Mouse (Mus musculus): ENCODE results near the gene Nat8f2.

Nat8f2 gene

GRCm38 (mm10) chr6:85825886-85826285 lies 43.1 kb downstream of the Nat8f2 start:
- no peak for DNase-seq (ENCODE audit: low read depth, low spot score)

- no peak for DNase-seq (ENCODE audit: low read depth, low spot score)
Observed at GRCm38 (mm10) chr6:85823382-85824090, 45.4 kb downstream of the Nat8f2 start.

DNA sequence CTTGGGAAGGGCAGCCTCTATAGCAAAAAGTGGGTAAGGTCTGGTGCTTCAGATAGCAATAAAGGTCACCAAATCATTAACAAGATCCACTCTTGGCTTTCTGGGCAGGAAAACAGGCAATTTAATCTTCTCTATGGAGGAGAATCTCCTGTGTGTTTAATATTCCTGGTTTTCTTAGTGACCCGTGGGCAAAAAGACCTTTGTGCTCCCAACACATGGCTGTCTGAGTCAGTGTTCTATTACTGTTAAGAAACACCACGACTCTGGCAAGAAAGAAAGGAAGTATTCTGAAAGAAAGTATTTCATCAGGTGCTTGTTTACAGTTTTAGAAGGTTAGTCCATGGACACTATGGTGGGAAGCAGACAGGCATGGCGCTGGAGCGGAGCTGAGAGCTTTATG lies 46.7 kb downstream of the Nat8f2 start:
- no peak for DNase-seq (ENCODE audit: low read depth, low spot score)

GRCm38 (mm10) chr6:85820837-85821236 lies 48.1 kb downstream of the Nat8f2 start, which contains the start of the genes Nat8f6 and Nat8f5:
Gene Nat8f6, minus strand, starts transcription at chr6:85820954.
Gene Nat8f5, minus strand, starts transcription at chr6:85820972.
- no peak for DNase-seq (ENCODE audit: low read depth, low spot score)

GRCm38 (mm10) chr6:85818338-85818737 lies 50.6 kb downstream of the Nat8f2 start:
- DNase-seq (ENCODE audit: low read depth, low spot score) = no peak
